Mouse (Mus musculus): ENCODE results near the gene Timd2. TPM values are rescaled to one million over a fixed set of nuclear protein-coding genes. Genes with fewer than 3 reads are reported as not detected.
"Not testable (repeated sequence)": the region's sequence is repeated elsewhere in the genome, so short reads cannot be mapped to it uniquely, and the experiment has no call there.

The Timd2 gene
- polyA plus RNA-seq (2015; fragmentation: Nextera tagmentation; extraction: Ambion mirVana) = 1.4 and 3.9 TPM in 2 replicates

DNA sequence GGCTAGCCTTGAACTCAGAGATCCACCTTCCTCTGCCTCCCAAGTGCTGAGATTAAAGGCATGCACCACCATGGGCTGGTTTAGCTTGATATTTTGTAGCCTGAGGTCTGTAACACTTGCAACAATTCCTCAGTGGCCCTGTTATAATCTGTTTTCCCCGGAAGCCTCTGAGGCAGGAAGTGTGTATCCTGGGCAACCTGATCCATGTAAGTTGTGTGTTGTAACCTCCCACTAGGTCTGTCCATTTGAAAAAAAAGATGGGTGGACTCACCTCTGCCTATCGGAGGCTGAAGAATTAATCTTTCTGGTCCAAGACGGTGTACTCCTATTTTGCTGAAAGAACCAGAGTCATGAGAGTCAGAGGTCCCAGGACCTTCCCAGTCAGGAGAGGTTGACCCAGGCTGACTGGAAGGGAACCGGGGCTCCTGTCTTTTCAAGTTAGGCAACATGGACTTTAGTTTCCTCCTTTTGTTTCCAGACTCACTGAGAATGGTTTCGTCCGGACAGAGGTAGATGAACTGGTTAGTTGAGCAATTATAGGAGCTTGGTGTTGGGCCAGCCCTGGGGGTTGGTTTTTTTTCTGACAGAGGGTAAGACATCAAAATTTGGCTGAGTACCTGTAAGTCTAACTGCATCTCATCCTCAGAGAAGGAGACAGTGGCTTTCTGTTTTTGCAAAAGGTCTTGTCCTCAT lies at the start of gene Timd2:
TSS of gene Timd2 (minus strand) at position 398 of the 693 bp plus-strand sequence.
- no peaks in the 10 kb centered on the region for H3K36me3 ChIP-seq
- H3K4me3 ChIP-seq (replicated peaks) = no peak within 1 kb of the TSS
- H3K4me1 ChIP-seq = no peaks in the 10 kb centered on the region
- no peaks in the 10 kb centered on the region for H3K27me3 ChIP-seq (replicated peaks)
- no peak within 1 kb of the TSS for H3K27ac ChIP-seq
- 75% methylated on average over 6 of the region's 6 CpGs for WGBS
- no peak within 1 kb of the TSS for H3K9ac ChIP-seq
- no peak for ATAC-seq (ENCODE audit: insufficient read depth, low FRiP score, low read depth)
- no peaks in the 10 kb centered on the region for H3K9me3 ChIP-seq
- H3K4me2 ChIP-seq = no peak within 1 kb of the TSS

DNA sequence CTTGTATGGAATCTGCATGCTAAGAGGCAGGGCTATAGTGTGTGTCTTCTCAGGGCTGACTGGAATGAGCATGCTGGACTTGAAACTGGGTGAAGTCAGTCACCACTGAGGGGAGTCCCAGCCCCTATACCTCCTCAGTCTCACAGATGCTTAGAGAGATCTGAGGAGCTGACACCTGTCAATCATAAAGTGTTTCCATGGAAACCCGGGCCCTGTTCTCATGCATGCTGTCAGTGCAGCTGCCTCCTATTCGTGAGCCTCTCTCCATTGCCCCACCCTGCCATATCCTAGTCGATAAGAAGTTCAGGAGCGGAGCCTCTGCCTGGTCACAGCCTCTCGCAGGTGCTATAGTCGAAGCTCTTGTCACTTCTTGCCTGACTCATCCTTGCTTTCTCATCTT lies 48.9 kb upstream of the Timd2 start:
- H3K4me1 ChIP-seq; H3K9me3 ChIP-seq; ATAC-seq (ENCODE audit: insufficient read depth, low FRiP score, low read depth); H3K4me2 ChIP-seq; H3K36me3 ChIP-seq; H3K4me3 ChIP-seq (replicated peaks); H3K9ac ChIP-seq; H3K27ac ChIP-seq; H3K27me3 ChIP-seq (replicated peaks): not testable (repeated sequence)
- WGBS = 86% methylated on average over 6 of the region's 6 CpGs

DNA sequence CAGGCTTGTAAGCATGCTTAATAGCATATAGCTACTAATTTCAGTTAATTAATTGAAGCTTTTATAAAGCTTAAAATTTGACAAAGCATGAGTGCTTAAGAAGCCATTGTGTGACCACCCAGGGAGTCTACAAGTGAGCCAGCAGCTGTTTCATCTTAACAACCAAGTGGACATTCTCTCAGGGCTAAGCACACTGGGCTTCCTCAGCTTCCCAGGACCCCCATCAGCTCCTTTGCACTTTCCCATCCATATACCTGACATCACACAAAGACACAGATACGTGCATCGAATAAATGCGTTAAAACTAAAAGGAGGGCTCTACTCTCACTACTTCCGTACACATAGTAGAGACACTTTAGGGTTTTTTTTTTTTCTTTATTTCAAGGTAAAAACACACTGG lies 47.8 kb upstream of the Timd2 start:
- WGBS = 59% methylated on average over 4 of the region's 4 CpGs
- Histone ChIP-seq H3K4me1 (no peaks in the 10 kb centered on the region), H3K27me3 (replicated peaks) (no peaks in the 10 kb centered on the region), H3K9me3 (no peaks in the 10 kb centered on the region), H3K4me3 (replicated peaks) (no peak overlapping the region), H3K36me3 (no peaks in the 10 kb centered on the region), H3K27ac (no peak overlapping the region), H3K4me2 (no peak overlapping the region), H3K9ac (no peak overlapping the region)
- ATAC-seq (ENCODE audit: insufficient read depth, low FRiP score, low read depth) = no peak

DNA sequence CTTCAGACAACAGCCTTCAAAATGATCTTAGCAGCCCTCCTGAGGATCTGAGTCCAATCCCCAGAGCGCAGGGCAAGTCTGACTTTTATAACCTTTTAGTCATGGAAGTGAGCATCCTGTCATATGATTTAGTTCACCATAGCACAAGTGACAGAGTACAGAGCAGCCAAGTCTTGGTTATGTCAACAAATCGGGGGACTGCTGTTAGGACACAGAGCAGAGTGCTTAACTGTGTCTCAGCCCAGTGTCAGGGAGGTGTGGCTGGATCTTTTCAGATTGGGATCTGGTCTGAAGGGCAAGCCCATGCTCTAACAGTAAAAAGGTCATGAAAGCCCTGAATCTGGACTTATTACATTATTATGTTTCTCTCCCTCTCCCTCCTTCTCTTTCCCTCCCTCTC lies 46.8 kb upstream of the Timd2 start:
- Histone ChIP-seq H3K27me3 (replicated peaks) (no peaks in the 10 kb centered on the region), H3K4me1 (no peaks in the 10 kb centered on the region), H3K4me2 (no peak overlapping the region), H3K36me3 (no peaks in the 10 kb centered on the region), H3K4me3 (replicated peaks) (no peak overlapping the region), H3K27ac (no peak overlapping the region), H3K9me3 (no peaks in the 10 kb centered on the region), H3K9ac (no peak overlapping the region)
- no peak for ATAC-seq (ENCODE audit: insufficient read depth, low FRiP score, low read depth)
- 33% methylated on average over 2 of the region's 2 CpGs for WGBS

DNA sequence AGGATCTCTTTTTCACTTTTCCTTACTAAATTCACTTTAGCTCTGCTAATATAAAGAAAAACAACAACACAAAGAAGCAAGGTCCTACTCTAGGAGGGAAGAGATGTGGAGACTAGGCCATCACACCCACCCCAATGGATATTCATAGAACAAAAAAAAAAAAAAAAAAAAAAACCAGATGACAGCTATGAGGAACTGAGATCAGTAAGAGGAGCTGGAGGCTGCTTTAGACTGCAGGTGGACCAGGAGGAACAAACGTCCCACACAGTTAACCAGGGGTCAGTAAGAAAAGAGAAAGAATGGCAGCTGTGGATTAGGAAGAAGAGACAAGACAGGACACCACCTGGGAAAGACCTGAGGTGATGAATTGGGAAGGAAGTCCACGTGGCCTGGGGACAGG lies 41.1 kb upstream of the Timd2 start:
- no peak overlapping the region for H3K4me3 ChIP-seq (replicated peaks)
- ATAC-seq (ENCODE audit: insufficient read depth, low FRiP score, low read depth) = no peak
- H3K4me2 ChIP-seq = no peak overlapping the region
- H3K27me3 ChIP-seq (replicated peaks) = no peaks in the 10 kb centered on the region
- no peaks in the 10 kb centered on the region for H3K36me3 ChIP-seq
- H3K27ac ChIP-seq = no peak overlapping the region
- H3K9me3 ChIP-seq = no peaks in the 10 kb centered on the region
- no peak overlapping the region for H3K9ac ChIP-seq
- 55% methylated on average over 2 of the region's 2 CpGs for WGBS
- no peaks in the 10 kb centered on the region for H3K4me1 ChIP-seq

DNA sequence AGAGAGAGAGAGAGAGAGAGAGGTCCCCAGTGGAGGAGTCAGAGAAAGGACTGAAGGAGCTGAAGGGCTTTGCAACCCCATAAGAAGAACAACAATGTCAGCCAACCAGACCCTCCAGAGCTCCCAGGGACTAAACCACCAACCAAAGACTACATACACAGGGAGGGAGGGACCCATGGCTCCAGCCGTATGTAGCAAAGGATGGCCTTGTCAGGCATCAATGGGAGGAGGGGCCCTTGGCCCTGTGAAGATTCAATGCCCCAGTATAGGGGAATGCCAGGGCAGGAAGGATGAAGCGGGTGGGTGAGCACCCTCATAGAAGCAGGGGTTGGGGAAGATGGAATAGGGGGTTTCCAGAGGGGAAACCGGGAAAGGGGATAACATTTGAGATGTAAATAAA lies 34.9 kb upstream of the Timd2 start:
- Histone ChIP-seq H3K9me3 (no peaks in the 10 kb centered on the region), H3K9ac (no peak overlapping the region), H3K4me3 (replicated peaks) (no peak overlapping the region), H3K27me3 (replicated peaks) (no peaks in the 10 kb centered on the region), H3K27ac (no peak overlapping the region), H3K4me1 (no peaks in the 10 kb centered on the region), H3K4me2 (no peak overlapping the region), H3K36me3 (no peaks in the 10 kb centered on the region)
- ATAC-seq (ENCODE audit: insufficient read depth, low FRiP score, low read depth) = no peak
- 76% methylated on average over 3 of the region's 3 CpGs for WGBS

DNA sequence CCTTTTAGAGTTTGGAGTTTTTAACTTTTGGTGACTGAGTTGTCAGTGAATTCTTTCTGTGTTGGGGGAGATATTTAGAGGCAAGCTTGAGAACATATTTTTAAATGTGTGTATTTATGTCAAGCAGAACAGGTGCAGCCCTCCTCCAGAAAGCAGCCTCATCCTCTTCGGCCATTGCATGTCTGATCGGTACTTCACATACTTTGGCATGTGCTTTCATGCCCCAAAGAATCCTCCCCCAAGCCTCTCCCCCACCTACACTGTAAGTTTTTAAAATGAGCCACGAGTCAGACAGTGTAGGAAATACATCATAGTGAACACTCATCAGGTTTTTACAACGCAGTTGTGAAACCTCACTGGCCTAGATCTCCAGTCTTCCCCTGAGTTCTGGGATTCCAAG lies 34.0 kb upstream of the Timd2 start:
- ATAC-seq (ENCODE audit: insufficient read depth, low FRiP score, low read depth) = no peak
- H3K9me3 ChIP-seq = no peaks in the 10 kb centered on the region
- no peak overlapping the region for H3K27ac ChIP-seq
- no peak overlapping the region for H3K4me3 ChIP-seq (replicated peaks)
- no peak overlapping the region for H3K9ac ChIP-seq
- H3K4me1 ChIP-seq = no peaks in the 10 kb centered on the region
- H3K4me2 ChIP-seq = no peak overlapping the region
- H3K36me3 ChIP-seq = no peaks in the 10 kb centered on the region
- WGBS = 77% methylated on average over 4 of the region's 4 CpGs
- H3K27me3 ChIP-seq (replicated peaks) = no peaks in the 10 kb centered on the region

DNA sequence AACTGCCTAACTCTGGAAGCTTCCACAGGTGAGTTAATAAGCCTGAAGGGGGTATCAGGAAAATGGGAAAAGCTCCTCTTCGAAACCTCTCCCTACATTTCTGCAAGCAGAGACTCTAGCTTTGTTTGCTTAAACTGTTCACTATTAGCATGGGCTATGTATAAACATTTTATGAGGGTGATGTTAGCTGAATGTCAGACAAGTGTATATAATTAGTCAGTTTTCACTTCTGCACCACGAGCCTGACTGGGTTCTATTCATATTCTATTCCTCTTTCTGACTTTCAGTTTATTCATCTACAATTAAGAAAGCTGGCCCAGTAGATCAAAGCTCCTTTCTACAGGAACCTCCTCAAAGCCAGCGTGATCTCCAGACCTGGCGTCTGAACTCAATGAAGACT lies 32.6 kb upstream of the Timd2 start:
- H3K4me1 ChIP-seq = no peaks in the 10 kb centered on the region
- no peak overlapping the region for H3K4me2 ChIP-seq
- no peaks in the 10 kb centered on the region for H3K27me3 ChIP-seq (replicated peaks)
- no peaks in the 10 kb centered on the region for H3K36me3 ChIP-seq
- no peak overlapping the region for H3K9ac ChIP-seq
- 64% methylated on average over 4 of the region's 4 CpGs for WGBS
- no peak overlapping the region for H3K4me3 ChIP-seq (replicated peaks)
- no peak overlapping the region for H3K27ac ChIP-seq
- ATAC-seq (ENCODE audit: insufficient read depth, low FRiP score, low read depth) = no peak
- no peaks in the 10 kb centered on the region for H3K9me3 ChIP-seq

DNA sequence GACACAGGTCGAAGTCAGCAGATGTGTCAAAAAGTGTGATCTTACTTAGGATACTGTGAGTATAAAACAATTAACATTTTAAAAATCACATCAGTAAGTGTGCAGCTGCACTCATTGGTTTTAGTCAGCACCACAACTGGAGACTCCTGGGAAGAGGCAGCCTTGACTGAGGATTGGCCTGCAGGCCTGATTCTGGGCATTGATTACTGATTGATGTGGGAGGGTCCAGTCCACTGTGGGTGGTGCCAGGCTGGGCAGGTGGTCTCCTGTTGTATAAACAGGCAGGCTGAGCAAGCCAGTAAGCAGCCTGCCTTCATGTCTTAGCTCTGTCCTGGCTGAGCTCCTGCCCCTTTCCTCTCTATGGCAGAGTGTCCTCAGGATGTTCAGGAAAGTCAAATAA lies 28.2 kb upstream of the Timd2 start, which contains the start of gene Havcr1:
TSS of gene Havcr1 (plus strand) at position 5 of the 400 bp plus-strand sequence.
- WGBS = 85% methylated on average over 1 of the region's 1 CpGs
- not testable (repeated sequence) for H3K9me3 ChIP-seq; H3K27me3 ChIP-seq (replicated peaks); H3K4me1 ChIP-seq; H3K4me3 ChIP-seq (replicated peaks); H3K9ac ChIP-seq; H3K4me2 ChIP-seq; ATAC-seq (ENCODE audit: insufficient read depth, low FRiP score, low read depth); H3K36me3 ChIP-seq; H3K27ac ChIP-seq

DNA sequence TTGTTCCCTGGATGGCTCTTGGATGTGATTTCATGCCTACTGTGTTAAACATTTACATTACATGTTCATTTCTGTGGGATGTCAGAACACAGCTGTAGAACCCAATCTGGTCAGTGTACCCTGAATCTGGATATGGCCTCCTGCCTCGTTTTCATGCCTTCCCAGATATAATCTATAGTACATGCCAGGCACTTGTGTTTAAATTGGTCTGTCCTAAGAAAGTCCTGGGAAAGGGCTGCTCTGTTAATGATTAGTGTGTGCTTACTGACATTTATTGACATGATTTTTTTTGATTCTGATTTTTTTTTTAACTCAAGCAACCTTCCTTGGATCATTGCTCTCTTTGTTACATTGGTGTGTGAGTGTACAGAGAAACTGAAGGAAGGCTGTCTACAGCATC lies 27.8 kb upstream of the Timd2 start:
- Histone ChIP-seq H3K4me2 (no peak overlapping the region), H3K4me1 (no peaks in the 10 kb centered on the region), H3K27me3 (replicated peaks) (no peaks in the 10 kb centered on the region), H3K27ac (no peak overlapping the region), H3K9ac (no peak overlapping the region), H3K9me3 (no peaks in the 10 kb centered on the region), H3K4me3 (replicated peaks) (no peak overlapping the region), H3K36me3 (no peaks in the 10 kb centered on the region)
- no peak for ATAC-seq (ENCODE audit: insufficient read depth, low FRiP score, low read depth)
- WGBS = 22% methylated on average over 1 of the region's 1 CpGs

DNA sequence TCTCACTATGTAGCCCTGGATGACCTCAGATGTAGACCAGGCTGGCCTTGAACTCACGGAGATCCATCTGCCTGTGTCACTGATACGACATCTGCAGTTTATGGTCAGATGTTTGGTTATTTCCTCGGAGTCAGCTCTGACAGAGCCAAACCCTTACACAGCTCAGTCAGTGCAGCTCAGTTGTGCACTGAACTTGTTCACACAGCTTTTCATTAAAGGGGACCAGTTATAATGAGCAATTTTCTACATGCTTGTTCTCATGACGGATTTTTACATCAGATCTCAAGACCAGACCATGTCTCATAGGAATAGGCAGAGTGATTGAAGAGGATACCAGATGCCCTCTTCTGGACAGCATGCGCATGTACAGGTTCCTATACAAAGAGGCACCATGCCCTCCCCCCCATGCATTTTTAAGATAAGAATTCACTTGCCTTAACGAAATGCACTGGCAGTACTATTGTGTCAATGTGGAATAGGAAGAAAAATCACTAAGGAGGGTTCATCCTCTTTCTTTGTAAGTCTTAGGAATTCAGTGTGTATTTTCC lies 26.5 kb upstream of the Timd2 start:
- ATAC-seq (ENCODE audit: insufficient read depth, low FRiP score, low read depth) = no peak
- 48% methylated on average over 6 of the region's 6 CpGs for WGBS
- no peaks in the 10 kb centered on the region for H3K4me1 ChIP-seq

DNA sequence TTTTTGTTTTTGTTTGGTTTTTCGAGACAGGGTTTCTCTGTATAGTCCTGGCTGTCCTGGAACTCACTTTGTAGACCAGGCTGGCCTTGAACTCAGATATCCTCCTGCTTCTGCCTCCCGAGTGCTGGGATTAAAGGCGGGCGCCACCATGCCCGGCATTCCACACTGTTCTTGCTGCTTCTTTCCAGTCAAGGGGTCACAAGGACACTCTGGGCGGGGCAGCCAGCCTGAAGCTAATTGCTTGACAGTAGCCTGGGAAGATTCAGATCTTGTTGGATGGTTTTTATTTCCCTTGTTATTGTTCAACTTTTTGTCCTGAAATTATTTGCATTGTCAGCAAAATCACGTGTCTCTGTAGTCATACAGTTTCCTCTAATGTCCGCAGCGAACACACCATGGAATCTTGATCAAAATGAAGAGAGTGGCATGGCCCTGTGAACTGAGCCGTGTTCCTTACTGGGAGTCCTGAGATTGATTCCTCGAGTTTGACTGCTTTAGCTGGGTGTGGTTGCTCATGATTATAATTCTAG lies 24.7 kb upstream of the Timd2 start:
- Histone ChIP-seq H3K9me3 (no peaks in the 10 kb centered on the region), H3K27me3 (replicated peaks) (no peaks in the 10 kb centered on the region), H3K9ac (no peak overlapping the region), H3K4me1 (no peaks in the 10 kb centered on the region), H3K4me3 (replicated peaks) (no peak overlapping the region), H3K36me3 (no peaks in the 10 kb centered on the region), H3K4me2 (no peak overlapping the region), H3K27ac (no peak overlapping the region)
- ATAC-seq (ENCODE audit: insufficient read depth, low FRiP score, low read depth) = no peak
- 81% methylated on average over 11 of the region's 11 CpGs for WGBS

More for the DNA sequence above, 26.5 kb upstream of the Timd2 start:
- no peaks in the 10 kb centered on the region for H3K9me3 ChIP-seq
- H3K36me3 ChIP-seq = no peaks in the 10 kb centered on the region
- H3K4me2 ChIP-seq = no peak overlapping the region
- H3K9ac ChIP-seq = no peak overlapping the region
- H3K27me3 ChIP-seq (replicated peaks) = no peaks in the 10 kb centered on the region
- no peak overlapping the region for H3K27ac ChIP-seq
- no peak overlapping the region for H3K4me3 ChIP-seq (replicated peaks)
